Mouse (Mus musculus) ES-E14 (cell line): ENCODE results near the gene 2900011O08Rik. TPM values are rescaled to one million over a fixed set of nuclear protein-coding genes. Genes with fewer than 3 reads are reported as not detected.

Source experiments
- DNase-seq: peaks from one replicate; pipeline ENCODE4 v3.0.0-alpha.2; 2013; ENCODE audit warnings: low read depth, low spot score
- H3K27ac ChIP-seq: 2 replicates; pipeline ENCODE4 v1.5.1; 2012; ENCODE audit warnings: low read depth, mild to moderate bottlenecking, low read length, moderate library complexity, mixed read lengths; ENCODE audit not compliant: poor library complexity, insufficient read depth, severe bottlenecking
- H3K36me3 ChIP-seq: 2 replicates; pipeline ENCODE4 v1.6.1; 2012; ENCODE audit warnings: mild to moderate bottlenecking, low read length, moderate library complexity, mixed read lengths; ENCODE audit not compliant: control insufficient read depth, poor library complexity, insufficient read depth, severe bottlenecking
- H3K4me1 ChIP-seq, 2 experiments: fragments of 150-350 bp in 1 of 2; sonication (generic) in 1 of 2; 2 replicates each; pipeline ENCODE4 v1.6.1; 2012; ENCODE audit warnings: low read length in 2 of 2, mild to moderate bottlenecking in 1 of 2, mixed read lengths in 1 of 2; ENCODE audit not compliant: control insufficient read depth in 2 of 2, insufficient read depth in 2 of 2, poor library complexity in 1 of 2
- H3K4me3 ChIP-seq, 2 experiments: fragments of 150-350 bp in 1 of 2; sonication (generic) in 1 of 2; 2 replicates each; pipeline ENCODE4 v1.5.1; 2012; ENCODE audit warnings: low read length in 2 of 2, low read depth in 1 of 2, mild to moderate bottlenecking in 1 of 2, mixed read lengths in 1 of 2; ENCODE audit not compliant: insufficient read depth in 1 of 2, poor library complexity in 1 of 2, severe bottlenecking in 1 of 2
- H3K9ac ChIP-seq: 2 replicates; pipeline ENCODE4 v1.6.1; 2012; ENCODE audit warnings: low read depth, mild to moderate bottlenecking, low read length, mixed read lengths; ENCODE audit not compliant: poor library complexity, insufficient read depth, severe bottlenecking
- H3K9me3 ChIP-seq: fragments of 150-350 bp; sonication (generic); 2 replicates; pipeline ENCODE4 v1.6.1; 2012; ENCODE audit warnings: low read depth, mild to moderate bottlenecking, low read length; ENCODE audit not compliant: control insufficient read depth, insufficient read depth
- CHD2 ChIP-seq: IDR thresholded peaks from 2 replicates; pipeline ENCODE4 v1.6.1; 2014; ENCODE audit warnings: mild to moderate bottlenecking, low read depth, low read length, inconsistent platforms
- HCFC1 ChIP-seq: IDR thresholded peaks from 2 replicates; pipeline ENCODE4 v1.6.1; 2012; ENCODE audit warnings: low read length, inconsistent platforms, borderline replicate concordance; ENCODE audit not compliant: insufficient read depth
- MAFK ChIP-seq: IDR thresholded peaks from 2 replicates; pipeline ENCODE4 v1.6.1; 2014; ENCODE audit warnings: mild to moderate bottlenecking, low read depth, low read length, inconsistent platforms; ENCODE audit not compliant: insufficient read depth
- ZC3H11A ChIP-seq: IDR thresholded peaks from 2 replicates; pipeline ENCODE4 v1.6.1; 2012; ENCODE audit warnings: low read depth, mild to moderate bottlenecking, inconsistent platforms, low read length, borderline replicate concordance
- ZNF384 ChIP-seq: IDR thresholded peaks from 2 replicates; pipeline ENCODE4 v1.6.1; 2012; ENCODE audit warnings: low read depth, low read length, inconsistent platforms
- in situ Hi-C, 2 experiments: fragments of 600-800 bp; cut with MboI; formaldehyde crosslinking; loops; one replicate each; pipeline ENCODE4 v1.15.1; 2025; ENCODE audit warnings: low sequenced_read_pairs in 2 of 2, inconsistent platforms in 1 of 2; ENCODE audit not compliant: unreplicated experiment in 2 of 2
- total RNA-seq: library from RNA; depleted of rRNA; stranded (reverse); fragments of 300-350 nt; gene quantifications from 2 replicates; pipeline ENCODE4 v1.2.3, GENCODE M21; 2012

Gene 2900011O08Rik
- total RNA-seq, 1 experiment = 19.1 TPM

GRCm38 (mm10) chr16:13994502-13994901 lies 8.1 kb downstream of the 2900011O08Rik start:
- in situ Hi-C loops = no loop called here
- TF ChIP-seq ZC3H11A = no peak
- no peak for TF ChIP-seq HCFC1
- no peak for TF ChIP-seq ZNF384
- TF ChIP-seq CHD2 = no peak
- TF ChIP-seq MAFK = no peak
- no peak overlapping the region for H3K27ac ChIP-seq
- no peak overlapping the region for H3K4me3 ChIP-seq
- DNase-seq = no peak
- H3K9me3 ChIP-seq = no peaks in the 10 kb centered on the region
- H3K4me1 ChIP-seq = 0 out of 4 replicates have a peak, but pooled peaks cover 0 to 3% of the 10 kb centered on the region in 2 experiments
- H3K9ac ChIP-seq = no peak overlapping the region
- no peaks in the 10 kb centered on the region; the same call in 1 of the 2 replicates for H3K36me3 ChIP-seq

DNA sequence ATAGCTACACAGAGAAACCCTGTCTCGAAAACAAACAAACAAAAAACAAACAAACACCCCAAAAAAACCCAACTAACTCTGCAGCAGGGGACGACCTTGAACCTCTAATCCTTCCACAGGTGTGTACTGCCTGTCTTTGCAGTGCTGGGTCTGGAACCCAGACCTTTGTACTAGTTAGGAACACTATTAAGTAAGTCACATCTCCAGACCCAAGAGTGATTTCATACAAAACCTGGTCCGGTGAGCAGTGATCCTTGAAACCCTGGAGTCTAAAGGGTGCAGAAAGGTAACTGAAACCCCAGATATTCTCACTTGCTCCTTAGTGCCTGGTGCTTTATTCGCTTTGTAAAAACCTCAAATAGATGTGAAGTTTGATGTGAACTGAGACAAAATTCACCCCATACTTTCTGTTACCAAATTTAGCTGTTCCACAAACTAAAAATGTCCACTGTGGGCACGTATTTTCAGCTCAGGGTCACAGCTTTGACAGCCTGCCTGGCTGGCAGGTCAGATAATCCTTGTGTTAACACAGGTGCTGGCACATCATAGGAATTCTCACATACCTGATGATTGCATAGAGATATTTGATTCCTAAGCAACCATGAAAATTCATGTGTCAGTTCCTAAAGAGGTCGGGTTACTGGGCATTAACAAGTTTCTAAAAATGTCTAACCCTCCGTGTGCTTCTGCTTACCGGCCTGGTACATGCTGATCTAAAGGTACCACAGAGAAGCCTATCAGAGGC lies 17.2 kb downstream of the 2900011O08Rik start:
- H3K27ac ChIP-seq = no peak overlapping the region
- H3K9me3 ChIP-seq = no peaks in the 10 kb centered on the region
- in situ Hi-C loops = no loop called here
- H3K4me1 ChIP-seq = peaks cover 0 to 9% of the 10 kb centered on the region in 2 experiments; a peak in 2 of 4 replicates
- no peak overlapping the region for H3K4me3 ChIP-seq
- no peaks in the 10 kb centered on the region; the same call in 1 of the 2 replicates for H3K36me3 ChIP-seq
- TF ChIP-seq ZC3H11A (no peak), HCFC1 (no peak), ZNF384 (no peak), CHD2 (no peak), MAFK (no peak)
- H3K9ac ChIP-seq = no peak overlapping the region
- DNase-seq = no peak

DNA sequence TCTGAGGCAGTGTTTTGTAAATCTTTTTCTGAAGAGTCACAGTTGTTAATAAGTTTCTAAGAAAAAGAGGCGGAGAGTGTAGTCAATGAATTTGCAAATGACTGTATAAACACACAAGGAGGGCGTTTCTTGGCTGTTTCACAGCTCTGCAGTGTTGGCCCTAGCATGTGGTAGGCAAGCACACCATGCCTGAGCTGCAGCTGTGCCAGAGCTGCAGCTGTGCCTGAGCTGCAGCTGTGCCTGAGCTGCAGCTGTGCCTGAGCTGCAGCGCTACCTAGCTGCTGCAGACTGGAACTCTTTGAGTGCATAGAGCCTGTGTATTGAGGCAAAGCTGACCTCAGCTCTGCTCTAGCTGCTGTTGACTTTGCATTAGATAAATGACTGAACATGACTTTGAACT lies 17.8 kb downstream of the 2900011O08Rik start:
- no peaks in the 10 kb centered on the region; the same call in 1 of the 2 replicates for H3K36me3 ChIP-seq
- in situ Hi-C loops = no loop called here
- H3K9ac ChIP-seq = no peak overlapping the region
- H3K4me3 ChIP-seq = no peak overlapping the region
- TF ChIP-seq MAFK (no peak), CHD2 (no peak), ZC3H11A (no peak), HCFC1 (no peak), ZNF384 (no peak)
- no peak for DNase-seq
- H3K4me1 ChIP-seq = peaks cover 0 to 9% of the 10 kb centered on the region in 2 experiments; a peak in 2 of 4 replicates
- no peak overlapping the region for H3K27ac ChIP-seq
- no peaks in the 10 kb centered on the region for H3K9me3 ChIP-seq

DNA sequence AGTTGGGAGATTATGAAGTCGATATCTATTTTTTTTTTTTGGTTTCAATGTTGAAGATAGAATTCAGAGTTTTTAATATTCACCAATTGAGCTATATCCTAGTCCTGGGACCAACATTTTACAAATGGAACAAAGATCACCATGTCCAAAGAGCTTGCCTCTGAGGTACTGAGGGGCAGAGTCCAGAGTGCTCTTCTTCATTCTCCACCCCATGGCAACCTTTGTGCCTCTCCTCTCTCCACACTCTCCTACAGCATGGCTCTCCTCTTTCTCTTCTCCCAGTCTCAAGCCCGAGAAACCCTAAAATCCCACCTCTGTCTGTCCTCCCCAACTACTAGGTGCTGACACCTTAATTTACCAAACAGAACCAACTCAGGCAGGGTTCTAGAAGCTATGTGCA lies 18.3 kb downstream of the 2900011O08Rik start:
- peaks cover 0 to 9% of the 10 kb centered on the region in 2 experiments; a peak in 2 of 4 replicates for H3K4me1 ChIP-seq
- no peak overlapping the region for H3K4me3 ChIP-seq
- in situ Hi-C loops = no loop called here
- TF ChIP-seq ZNF384 (no peak), CHD2 (no peak), HCFC1 (no peak), ZC3H11A (no peak), MAFK (no peak)
- no peaks in the 10 kb centered on the region for H3K9me3 ChIP-seq
- H3K27ac ChIP-seq = no peak overlapping the region
- H3K36me3 ChIP-seq = no peaks in the 10 kb centered on the region; the same call in 1 of the 2 replicates
- H3K9ac ChIP-seq = no peak overlapping the region
- DNase-seq = no peak

- in situ Hi-C loops = no loop called here
- H3K27ac ChIP-seq = no peak overlapping the region
- H3K4me1 ChIP-seq = peaks cover 0 to 9% of the 10 kb centered on the region in 2 experiments; a peak in 2 of 4 replicates
- H3K36me3 ChIP-seq = no peaks in the 10 kb centered on the region; the same call in 1 of the 2 replicates
- H3K9ac ChIP-seq = no peak overlapping the region
- no peaks in the 10 kb centered on the region for H3K9me3 ChIP-seq
- TF ChIP-seq HCFC1 = no peak
- TF ChIP-seq ZC3H11A = no peak
- no peak for TF ChIP-seq ZNF384
- no peak for TF ChIP-seq MAFK
- no peak overlapping the region for H3K4me3 ChIP-seq
- no peak for DNase-seq
Observed at GRCm38 (mm10) chr16:14005266-14005665, 18.9 kb downstream of the 2900011O08Rik start.
